Mouse (Mus musculus) cerebellum, adult 9-10 months (tissue): ENCODE measurements at regions not wholly inside any gene's neighbourhood (a gene's known extent, or its start where the extent isn't known, plus 50 kb on each side); places are given as distances from the start of the nearest gene placed in this dataset.

ENCODE experiments used
- DNase-seq: peaks from one replicate; pipeline ENCODE4 v3.0.0; 2022

DNA sequence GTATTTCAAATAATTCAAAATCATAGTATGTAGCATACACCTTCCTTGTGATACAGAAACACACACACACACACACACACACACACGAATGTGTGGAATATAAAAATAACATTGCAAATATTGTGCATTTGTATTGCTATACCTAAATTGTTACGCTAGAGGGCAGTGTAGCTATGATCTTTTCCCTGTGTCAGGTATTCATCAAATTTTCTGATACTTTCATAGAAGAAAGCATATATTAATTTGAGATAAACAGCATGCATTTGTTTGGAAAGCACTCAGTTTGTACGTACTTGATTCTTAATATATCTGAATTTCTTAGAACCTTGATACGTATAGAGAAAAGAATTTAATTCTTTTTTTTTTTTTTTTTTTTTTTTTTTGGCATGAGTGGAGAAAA, 1700.9 kb upstream of the Sel1l start:
- peak; percentile 13 for DNase-seq

- no peak for DNase-seq
Measured at GRCm38 (mm10) chr12:93523465-93523864, 1674.5 kb upstream of the Sel1l start.

DNA sequence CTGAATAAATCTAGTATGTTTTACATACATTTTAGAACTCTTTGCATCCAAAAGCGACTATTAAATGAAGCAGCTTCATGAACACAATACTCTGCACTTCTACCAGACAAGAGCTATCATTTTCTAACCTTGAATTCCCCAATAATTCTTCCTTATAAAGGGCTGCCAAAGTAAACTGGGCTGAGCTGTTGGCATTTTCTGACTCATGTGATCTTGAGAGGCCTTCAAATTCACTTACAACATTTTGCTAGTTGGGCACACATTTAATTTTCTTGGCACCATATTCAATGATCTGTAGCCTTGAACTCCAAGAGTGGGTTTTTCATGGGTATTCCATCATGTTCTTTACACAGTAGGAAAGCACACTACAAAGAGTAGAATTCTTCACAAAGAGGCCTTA, 1637.4 kb upstream of the Sel1l start:
- no peak for DNase-seq

GRCm38 (mm10) chr12:93462106-93462505, 1613.1 kb upstream of the Sel1l start:
- no peak for DNase-seq

DNA sequence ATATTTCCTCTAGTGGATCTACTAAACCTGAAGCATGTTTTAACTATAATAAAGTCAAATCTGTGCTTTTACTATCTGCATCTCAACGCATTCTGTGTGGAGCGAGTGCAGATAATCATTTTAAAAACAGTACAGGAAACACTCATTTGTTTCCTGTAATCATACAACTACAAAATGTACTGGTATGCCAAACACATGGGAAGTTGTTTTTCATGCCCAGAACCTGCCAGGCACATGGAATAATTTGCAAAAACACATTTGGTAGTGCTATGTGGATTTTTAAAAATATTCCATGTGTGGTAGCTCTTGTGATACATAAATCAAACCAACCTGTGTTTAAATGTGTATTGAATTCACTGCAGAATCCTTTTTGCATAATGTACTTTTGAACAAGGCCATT, 1600.5 kb upstream of the Sel1l start:
- DNase-seq: no peak

DNA sequence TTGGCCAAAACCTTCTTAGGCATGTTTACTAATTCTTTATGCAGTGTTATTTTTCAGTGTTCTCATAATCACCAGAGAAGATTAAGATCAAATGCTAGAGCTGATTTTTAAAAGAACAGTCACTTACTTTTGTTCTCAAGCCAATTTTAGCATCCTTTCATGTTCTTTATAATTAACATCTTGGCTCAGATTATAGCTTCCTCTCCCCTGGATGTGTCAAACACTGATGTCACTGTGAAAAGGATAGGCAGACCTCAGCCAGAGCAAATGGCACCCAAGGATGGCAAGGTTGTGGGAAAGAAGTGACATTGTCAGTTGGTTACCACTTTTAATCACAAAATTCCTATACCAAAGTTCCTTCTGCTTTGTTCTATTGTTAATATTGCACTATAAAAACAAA, 1580.3 kb upstream of the Sel1l start:
- no peak for DNase-seq

GRCm38 (mm10) chr12:93427988-93428387, 1579.0 kb upstream of the Sel1l start:
- DNase-seq: no peak

DNA sequence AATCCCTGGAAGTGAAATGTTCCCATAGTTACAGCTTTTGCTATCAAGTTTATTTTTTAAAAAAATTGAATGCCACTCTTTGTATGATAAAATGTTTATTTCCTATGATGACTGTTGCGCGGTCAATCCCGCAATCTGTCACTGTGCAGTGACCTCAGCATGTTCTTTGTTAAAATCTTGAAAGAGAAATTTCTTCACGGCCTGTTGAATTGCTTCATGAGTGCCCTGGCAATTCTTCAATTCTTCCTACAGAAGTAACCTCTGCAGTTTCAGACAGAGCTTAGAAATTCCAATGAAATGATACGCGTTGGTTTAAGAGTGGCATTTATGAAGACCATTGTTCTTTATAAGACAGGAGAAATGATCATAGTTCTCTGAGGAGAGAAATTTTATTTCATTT, 1567.4 kb upstream of the Sel1l start:
- DNase-seq: no peak

DNA sequence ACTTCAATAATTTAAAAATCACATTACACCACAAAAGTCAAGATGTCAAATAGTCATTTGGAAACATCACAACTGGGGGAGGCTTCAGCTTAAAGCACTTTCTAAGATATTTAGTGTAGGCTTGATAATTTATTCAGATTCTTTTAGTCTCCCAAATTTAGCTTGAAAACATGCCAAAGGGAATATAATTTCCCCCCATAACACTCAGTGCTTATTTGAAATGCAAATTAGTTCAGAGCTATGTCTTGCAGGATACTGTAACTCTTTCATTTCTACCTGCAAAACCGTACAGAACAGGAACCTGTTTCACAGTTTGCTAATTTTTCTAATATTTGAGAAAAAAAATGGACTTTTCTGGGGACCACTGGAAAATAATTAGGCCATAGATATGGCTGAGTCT, 1566.8 kb upstream of the Sel1l start:
- DNase-seq: no peak

GRCm38 (mm10) chr12:93385578-93385977, 1536.6 kb upstream of the Sel1l start:
- no peak for DNase-seq

- no peak for DNase-seq
Measured at GRCm38 (mm10) chr12:93342933-93343332, 1494.0 kb upstream of the Sel1l start.

DNA sequence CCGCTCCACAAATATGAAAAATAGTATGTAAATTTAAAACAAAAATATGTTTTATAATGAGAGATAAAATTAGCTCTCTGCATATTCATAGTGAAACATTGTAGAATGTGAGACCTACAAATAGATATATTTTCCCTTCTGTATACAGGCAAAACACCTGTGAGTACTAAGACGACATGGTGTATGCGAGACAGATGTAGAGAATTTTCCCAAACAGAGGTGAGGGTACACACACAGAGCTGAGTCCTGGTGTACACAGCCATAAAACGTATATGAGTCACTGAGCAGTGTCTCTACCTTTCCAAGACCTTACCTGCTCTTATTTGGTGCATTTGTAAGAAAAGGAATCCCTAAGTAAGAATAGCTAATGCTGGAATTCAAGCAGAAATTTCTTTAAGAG, 1493.6 kb upstream of the Sel1l start:
- no peak for DNase-seq

- no peak for DNase-seq
Measured at GRCm38 (mm10) chr12:93335520-93335919, 1486.6 kb upstream of the Sel1l start.

- no peak for DNase-seq
Measured at GRCm38 (mm10) chr12:93312214-93312613, 1463.3 kb upstream of the Sel1l start.

GRCm38 (mm10) chr12:93281816-93282215, 1432.9 kb upstream of the Sel1l start:
- DNase-seq: no peak

DNA sequence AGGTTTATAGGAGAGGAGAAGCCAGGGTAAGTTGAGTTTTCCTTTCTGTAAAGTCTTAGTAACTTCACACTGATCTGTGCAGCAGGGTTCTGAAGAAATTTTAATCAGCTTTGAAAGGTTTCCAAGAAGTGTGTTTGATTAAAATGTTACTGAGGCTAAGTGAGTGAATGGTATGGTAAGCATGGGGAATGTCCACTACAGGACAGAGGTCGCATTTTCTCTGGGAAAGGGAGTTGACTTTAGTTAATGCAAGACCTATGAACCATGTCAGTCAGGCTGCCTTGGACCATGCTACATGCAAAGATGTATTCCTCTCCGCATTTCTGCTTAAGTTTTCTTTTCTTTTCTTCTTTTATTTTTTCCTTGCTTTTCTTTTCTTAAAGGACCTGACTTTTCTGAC, 1424.7 kb upstream of the Sel1l start:
- DNase-seq: no peak

GRCm38 (mm10) chr12:93230237-93230636, 1381.3 kb upstream of the Sel1l start:
- DNase-seq: no peak

DNA sequence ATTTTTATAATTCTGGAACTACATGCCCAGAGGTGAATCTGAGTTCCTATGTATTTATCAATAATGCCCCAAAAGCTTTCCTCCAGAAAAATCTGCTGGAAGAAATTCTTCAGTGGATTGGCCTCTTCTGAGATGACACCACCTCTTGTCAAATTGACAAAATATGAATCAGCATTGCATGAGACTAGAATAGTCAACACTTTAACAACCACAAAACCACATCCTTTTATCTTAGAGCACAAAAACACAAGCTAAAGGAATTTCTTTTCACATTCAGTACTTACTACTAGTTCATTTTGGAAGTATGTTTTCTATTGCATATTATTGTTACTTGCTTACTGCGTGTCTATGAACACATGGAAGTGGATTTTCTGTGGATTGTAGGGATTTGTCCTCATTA, 1377.9 kb upstream of the Sel1l start:
- DNase-seq: no peak

DNA sequence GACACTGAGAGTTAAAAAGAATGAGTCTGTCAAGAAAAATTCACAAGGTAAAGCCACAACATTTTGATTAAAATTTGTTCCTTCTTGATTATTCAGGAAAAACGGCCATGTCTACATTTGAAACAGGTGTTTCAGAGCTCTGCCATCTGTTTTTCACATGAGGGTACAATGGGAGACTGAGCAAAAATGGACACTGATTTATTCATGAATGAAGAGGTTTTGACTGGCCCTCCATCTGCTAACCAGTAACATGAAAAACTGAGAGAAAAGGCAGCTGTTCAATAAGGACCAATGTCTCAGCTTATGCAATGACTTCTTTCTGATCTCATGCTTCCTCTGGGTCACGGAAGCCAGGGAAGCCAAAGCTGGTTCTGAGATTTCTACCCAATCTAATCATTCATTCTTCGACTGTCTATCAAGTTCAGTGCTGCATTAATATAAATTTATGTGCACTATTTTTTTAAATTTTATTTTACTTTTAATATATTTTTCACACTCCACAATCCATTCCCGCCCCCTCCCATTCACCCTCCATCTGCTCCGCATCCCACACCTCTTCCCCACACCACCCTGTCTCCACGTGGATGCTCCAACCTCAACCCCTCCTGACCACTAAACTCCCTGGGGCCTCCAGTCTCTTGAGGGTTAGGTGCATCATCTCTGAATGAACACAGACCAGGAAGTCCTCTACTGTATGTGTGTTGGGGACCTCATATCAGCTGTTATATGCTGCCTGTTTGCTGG, 1372.4 kb upstream of the Sel1l start:
- no peak for DNase-seq

DNA sequence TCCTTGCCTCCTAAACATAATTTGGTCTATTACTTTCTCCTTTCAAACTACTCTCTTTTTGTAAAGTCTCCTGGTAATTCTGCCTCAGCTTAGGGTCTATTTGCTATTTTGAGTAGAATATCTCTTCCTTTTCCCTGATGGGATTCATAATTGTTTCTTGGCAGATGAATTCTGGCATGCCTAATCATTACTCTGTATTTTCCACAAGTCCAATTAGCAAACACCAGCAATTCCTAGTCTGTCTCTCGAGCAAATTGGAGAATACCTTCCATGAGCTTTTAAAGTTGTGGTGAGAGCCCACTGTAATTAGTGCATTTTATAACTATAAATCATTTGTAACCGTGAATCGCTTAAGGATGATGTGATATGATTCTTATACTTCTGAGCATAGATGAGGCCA, 1358.6 kb upstream of the Sel1l start:
- no peak for DNase-seq

DNA sequence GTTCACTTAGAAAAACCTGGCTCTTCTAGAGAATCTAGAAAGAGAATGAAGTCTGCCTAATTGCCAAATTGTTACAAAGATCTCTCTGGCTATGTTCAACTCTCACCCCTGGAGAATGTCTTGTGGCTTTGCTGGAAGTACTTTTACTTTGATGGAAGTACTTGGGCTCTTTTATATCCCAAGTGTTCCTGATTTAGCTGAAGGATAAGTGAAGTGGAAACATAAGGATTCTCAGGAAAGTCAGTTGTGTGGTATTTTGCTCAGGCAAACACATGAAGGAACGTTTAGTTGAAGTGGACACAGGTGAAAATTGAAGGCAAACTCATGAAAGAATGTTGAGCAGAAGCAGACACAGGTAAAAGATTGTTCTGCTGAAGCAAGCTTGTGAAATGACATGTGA, 1340.0 kb upstream of the Sel1l start:
- no peak for DNase-seq

GRCm38 (mm10) chr12:93173744-93174143, 1324.8 kb upstream of the Sel1l start:
- DNase-seq: no peak

- peak; percentile 3 for DNase-seq
Measured at GRCm38 (mm10) chr12:93160252-93160651, 1311.3 kb upstream of the Sel1l start.

DNA sequence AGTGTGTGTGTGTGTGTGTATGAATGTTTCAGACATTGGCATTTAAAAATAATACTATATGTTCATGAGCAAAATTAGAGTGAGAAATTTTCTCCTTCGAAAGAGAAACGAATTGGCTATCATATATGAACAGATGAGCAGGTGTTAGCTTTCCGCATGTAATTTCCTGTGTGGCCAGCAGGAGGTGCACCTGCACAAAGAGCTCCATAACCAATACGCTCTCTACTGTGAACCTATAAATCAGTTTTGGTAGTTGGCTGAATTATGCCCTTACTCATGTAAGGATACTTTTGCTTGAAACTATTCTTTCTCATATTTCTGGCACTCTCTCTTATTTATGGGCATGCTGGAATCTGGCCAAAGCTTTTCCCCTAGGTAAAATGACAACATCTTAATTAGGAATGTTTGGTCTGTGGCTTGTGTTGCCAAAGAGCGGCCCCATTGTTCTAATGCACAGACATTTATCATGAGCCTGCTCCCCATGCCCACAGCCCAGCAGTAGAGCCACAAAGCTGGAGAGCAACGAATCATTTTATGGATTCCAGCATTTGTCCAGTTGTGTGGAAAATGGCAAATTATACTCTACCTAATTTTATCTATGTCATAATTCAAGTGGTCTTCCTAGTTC, 1303.8 kb upstream of the Sel1l start:
- peak; percentile 14 for DNase-seq

GRCm38 (mm10) chr12:93151530-93151929, 1302.6 kb upstream of the Sel1l start:
- no peak for DNase-seq
